ENCODE assay signal across 7 mouse cellular contexts in the genomic region with DNA sequence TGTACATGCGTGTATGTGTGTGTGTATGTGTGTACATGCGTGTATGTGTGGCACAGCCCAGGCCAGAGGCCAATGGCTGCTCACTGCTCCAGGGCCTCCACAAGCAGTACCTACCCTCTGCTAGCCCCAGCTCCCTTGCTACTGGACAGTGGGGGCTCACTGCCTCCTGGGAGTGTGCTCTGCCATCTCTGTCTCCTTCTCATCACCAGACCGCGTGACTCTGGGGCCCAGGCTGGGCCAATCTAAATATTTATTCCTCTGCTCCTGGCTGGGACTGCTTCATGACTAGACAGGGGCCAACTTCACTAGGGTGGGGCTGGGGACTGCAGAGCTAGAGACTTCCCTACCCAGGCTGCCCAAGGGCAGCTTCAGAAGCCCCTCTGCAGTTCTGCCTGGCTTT. TPM values are rescaled to one million over a fixed set of nuclear protein-coding genes. Genes with fewer than 3 reads are reported as not detected.
DNase-seq lines count a peak whose midpoint lies in the region; ATAC-seq lines count a peak whose summit lies in the region.

No protein-coding gene starts in this region.

- H3K9ac ChIP-seq in heart, embryonic 15.5 days: no peak overlapping the region
- H3K9ac ChIP-seq in liver, embryonic 13.5 days: peak overlapping the region; percentile 5

- H3K27me3 ChIP-seq in heart, embryonic 15.5 days: no peaks in the 10 kb centered on the region
- H3K27me3 ChIP-seq in liver, embryonic 13.5 days: no peaks in the 10 kb centered on the region

- ATAC-seq in heart, embryonic 15.5 days (replicated peaks; ENCODE audit: insufficient number of reproducible peaks, insufficient read depth, low FRiP score, low read depth): peak; percentile 56
- no peak for ATAC-seq in liver, embryonic 13.5 days (ENCODE audit: low read depth)
- ATAC-seq in megakaryocyte-erythroid progenitor cell, adult 5-6 weeks (replicated peaks; ENCODE audit: low FRiP score, low TSS enrichment, poor library complexity, severe bottlenecking): no peak

- no peak overlapping the region; the same call in 1 of the 2 replicates for H3K4me2 ChIP-seq in heart, embryonic 15.5 days
- H3K4me2 ChIP-seq in liver, embryonic 13.5 days: peak overlapping the region; percentile 13; the same call in 1 of the 2 replicates

- WGBS in heart, embryonic 15.5 days: 42% methylated on average over 4 of the region's 4 CpGs
- WGBS in liver, embryonic 13.5 days (ENCODE audit: insufficient replicate concordance): 58% methylated on average over 4 of the region's 4 CpGs

- no peaks in the 10 kb centered on the region for H3K9me3 ChIP-seq in heart, embryonic 15.5 days (replicated peaks)
- H3K9me3 ChIP-seq in liver, embryonic 13.5 days (replicated peaks): no peaks in the 10 kb centered on the region

- H3K27ac ChIP-seq in heart, embryonic 15.5 days: peak overlapping the region; percentile 68
- peak overlapping the region; percentile 94 for H3K27ac ChIP-seq in liver, embryonic 13.5 days

- H3K4me1 ChIP-seq in heart, embryonic 15.5 days (replicated peaks): peaks cover 59% of the 10 kb centered on the region
- peaks cover 98% of the 10 kb centered on the region for H3K4me1 ChIP-seq in liver, embryonic 13.5 days (replicated peaks)

- no peaks in the 10 kb centered on the region for H3K36me3 ChIP-seq in heart, embryonic 15.5 days
- H3K36me3 ChIP-seq in liver, embryonic 13.5 days: peaks cover 72% of the 10 kb centered on the region

- H3K4me3 ChIP-seq in heart, embryonic 15.5 days: no peak overlapping the region
- no peak overlapping the region for H3K4me3 ChIP-seq in liver, embryonic 13.5 days (replicated peaks)

- peak; percentile 60 for DNase-seq in urinary bladder, postnatal 14 days (ENCODE audit: low spot score)
- no peak for DNase-seq in urinary bladder, postnatal 25 days (ENCODE audit: low spot score)
- DNase-seq in liver, embryonic 13.5 days: no peak
- DNase-seq in yolk sac, embryonic 10.5 days (ENCODE audit: low spot score): peak; percentile 76
- no peak for DNase-seq in retina, embryonic 14.5 days (ENCODE audit: low spot score)

RNA-seq across cellular contexts. Expression of gene Oaf, which starts 7.9 kb away (rescaled TPM):
- polyA plus RNA-seq in heart, embryonic 15.5 days (2015; fragmentation: Nextera tagmentation; extraction: Ambion mirVana): 22.8 and 31.2 TPM in 2 replicates
- 27.4 and 29.3 TPM in 2 replicates for polyA plus RNA-seq in liver, embryonic 13.5 days (2015; fragmentation: Nextera tagmentation; extraction: Ambion mirVana)
- 23.8 and 24.9 TPM in 2 replicates for total RNA-seq in megakaryocyte-erythroid progenitor cell, adult 5-6 weeks (2014; fragmentation: Nextera tagmentation)
- total RNA-seq in megakaryocyte-erythroid progenitor cell, adult 5-6 weeks (2017): 5.7 and 17.9 TPM in 2 replicates

RNA-seq across cellular contexts. Expression of gene Pou2f3, which starts 21.6 kb away (rescaled TPM):
- polyA plus RNA-seq in heart, embryonic 15.5 days (2015; fragmentation: Nextera tagmentation; extraction: Ambion mirVana): 0.11 and 0.18 TPM in 2 replicates
- polyA plus RNA-seq in liver, embryonic 13.5 days (2015; fragmentation: Nextera tagmentation; extraction: Ambion mirVana): not detected in 2 replicates
- total RNA-seq in megakaryocyte-erythroid progenitor cell, adult 5-6 weeks (2014; fragmentation: Nextera tagmentation): not detected in 2 replicates
- not detected in 2 replicates for total RNA-seq in megakaryocyte-erythroid progenitor cell, adult 5-6 weeks (2017)

Comparison
In these comparisons a context has a peak if more than half of its experiments do, and no peak if none do; other contexts are left out.
1. DNase-seq: peak in urinary bladder, postnatal 14 days (single experiment) and yolk sac, embryonic 10.5 days (single experiment); none in urinary bladder, postnatal 25 days (single experiment), liver, embryonic 13.5 days (single experiment) and retina, embryonic 14.5 days (single experiment).